Mouse (Mus musculus) small intestine, adult 2 months (tissue): ENCODE data around the gene Gnao1.

Source experiments
- CTCF ChIP-seq: fragments of 200-500 bp; IDR thresholded peaks from 2 replicates; pipeline ENCODE4 v1.5.1; 2012; ENCODE audit warnings: low read depth, mild to moderate bottlenecking, control low read depth, inconsistent platforms, low read length, moderate library complexity, mixed read lengths; ENCODE audit not compliant: insufficient replicate concordance, insufficient read length; ENCODE audit errors: extremely low read depth
- POLR2A ChIP-seq: fragments of 200-500 bp; IDR thresholded peaks from 2 replicates; pipeline ENCODE4 v1.6.1; 2012; ENCODE audit warnings: low read depth, mild to moderate bottlenecking, control low read depth, inconsistent platforms, low read length, moderate library complexity

DNA sequence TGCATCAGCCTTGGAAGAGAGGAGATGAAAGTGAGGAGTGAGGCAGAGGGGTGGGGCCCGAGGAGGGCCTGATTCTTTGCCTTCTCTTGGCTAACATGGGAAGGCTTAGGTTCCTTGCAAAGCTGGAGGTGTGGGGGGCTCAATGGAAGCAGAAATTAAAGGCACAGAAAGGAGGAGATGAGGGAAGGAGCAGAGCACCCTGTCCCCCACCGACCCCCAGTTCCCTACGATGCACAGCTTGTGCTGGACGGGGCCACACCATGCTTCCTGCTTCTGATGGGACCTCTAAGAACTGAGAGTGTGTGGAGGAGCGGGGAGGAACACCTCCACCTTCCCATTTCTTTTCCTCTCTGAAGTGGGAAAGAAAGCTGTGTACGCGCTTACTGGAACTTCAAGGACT, 11.6 kb downstream of the Gnao1 start:
- no peak for TF ChIP-seq POLR2A
- TF ChIP-seq CTCF = no peak
